Mouse (Mus musculus): ENCODE data around the gene Dhx16. TPM values are rescaled to one million over a fixed set of nuclear protein-coding genes. Genes with fewer than 3 reads are reported as not detected.

Dhx16 gene
- total RNA-seq, 4 experiments from 2014 or later, result 40.6 to 57.8 (median 52.0) TPM

GRCm38 (mm10) chr17:35860831-35861197 lies 18.8 kb upstream of the Dhx16 start:
- no peak for DNase-seq

- DNase-seq, result peak; percentile 81
These were observed 18.3 kb upstream of the Dhx16 start, which contains the start of gene Nrm for GRCm38 (mm10) chr17:35861198-35861857. Nrm (plus strand) TSS chr17:35861318.

- no peak for DNase-seq
These were observed 14.7 kb upstream of the Dhx16 start for GRCm38 (mm10) chr17:35864832-35865353.

DNA sequence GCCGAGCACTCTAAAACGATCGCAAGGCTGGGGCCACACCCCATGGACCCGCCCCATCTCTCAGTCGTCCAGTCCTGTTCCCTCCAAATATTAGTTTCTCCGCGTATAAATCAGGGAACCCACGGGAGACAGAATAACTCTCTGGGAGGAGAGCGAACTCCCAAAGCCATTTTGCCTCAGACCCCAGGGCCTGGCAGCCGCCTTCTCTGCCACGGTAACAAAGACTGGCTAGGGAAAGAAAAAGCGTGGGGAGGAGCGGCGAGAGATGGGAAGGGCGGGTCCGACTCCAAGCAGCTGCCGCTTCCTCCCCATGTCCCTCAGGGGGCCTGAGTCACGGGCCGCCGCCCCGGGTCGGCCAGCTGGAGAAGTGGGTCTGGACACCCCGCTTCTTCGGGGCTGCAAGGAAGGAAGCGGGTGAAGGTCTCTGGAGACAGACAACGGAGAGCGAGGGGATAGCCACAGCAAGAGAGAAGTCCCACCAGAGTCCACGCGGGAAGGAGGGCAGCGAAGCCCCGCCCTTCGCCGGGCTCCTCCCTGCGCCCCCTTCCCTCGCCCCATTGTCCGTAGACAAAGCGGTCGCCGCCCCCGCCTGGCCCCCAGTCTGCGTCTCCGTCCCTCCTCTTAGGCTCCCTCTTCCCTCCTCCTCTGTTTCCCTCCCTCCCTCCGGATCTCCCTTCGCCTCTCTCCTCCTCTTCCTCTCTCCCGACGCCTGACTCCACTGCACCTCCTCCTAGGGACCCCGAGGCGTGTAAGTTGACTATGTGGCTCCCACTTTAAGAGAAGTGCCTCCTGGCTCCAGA lies 13.9 kb upstream of the Dhx16 start, which contains the start of gene Ppp1r18:
Ppp1r18 (plus strand) TSS at position 113 of the 800 bp plus-strand sequence.
- no peak for DNase-seq

- peak; percentile 64 for DNase-seq
These were observed 13.3 kb upstream of the Dhx16 start for GRCm38 (mm10) chr17:35866281-35866831.

DNA sequence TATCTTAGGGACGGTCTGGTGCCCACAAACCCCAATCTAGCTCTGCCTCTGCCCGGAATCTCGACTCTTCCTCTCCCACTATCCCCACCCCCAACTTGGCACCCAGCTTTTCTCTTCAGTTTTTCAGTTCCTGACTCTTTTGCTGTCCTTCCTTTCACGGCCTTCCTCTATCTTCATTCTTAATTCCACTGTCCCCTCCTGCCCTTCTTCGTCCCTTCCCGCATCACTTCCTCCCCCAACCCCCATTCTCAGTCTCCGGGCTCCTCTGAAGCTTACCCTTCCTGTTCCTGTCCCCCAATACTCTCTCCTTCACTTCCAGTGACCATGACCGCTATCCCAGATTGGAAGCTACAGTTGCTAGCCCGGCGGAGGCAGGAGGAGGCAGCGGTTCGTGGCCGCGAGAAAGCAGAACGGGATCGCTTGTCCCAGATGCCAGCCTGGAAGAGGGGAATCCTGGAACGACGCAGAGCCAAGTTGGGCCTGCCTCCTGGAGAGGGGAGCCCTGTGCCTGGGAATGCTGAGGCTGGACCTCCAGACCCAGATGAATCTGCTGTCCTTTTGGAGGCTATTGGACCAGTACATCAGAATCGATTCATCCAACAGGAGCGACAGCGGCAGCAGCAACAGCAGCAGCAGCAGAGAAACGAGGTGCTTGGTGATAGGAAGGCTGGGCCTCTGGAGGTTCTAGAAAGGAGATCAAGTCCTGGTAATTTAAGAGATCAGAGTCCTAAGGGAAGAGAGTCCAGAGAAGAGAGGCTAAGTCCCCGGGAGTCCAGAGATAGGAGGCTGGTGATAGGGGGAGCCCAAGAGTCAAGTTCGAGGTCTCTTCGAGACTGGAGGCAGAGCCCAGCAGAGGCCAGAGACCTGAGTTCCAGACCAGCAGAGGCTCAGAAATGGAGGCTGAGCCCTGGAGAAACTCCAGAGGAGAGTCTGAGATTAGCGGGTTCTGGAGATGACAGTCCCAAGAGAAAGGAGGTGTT lies 12.4 kb upstream of the Dhx16 start:
- DNase-seq, result no peak

DNA sequence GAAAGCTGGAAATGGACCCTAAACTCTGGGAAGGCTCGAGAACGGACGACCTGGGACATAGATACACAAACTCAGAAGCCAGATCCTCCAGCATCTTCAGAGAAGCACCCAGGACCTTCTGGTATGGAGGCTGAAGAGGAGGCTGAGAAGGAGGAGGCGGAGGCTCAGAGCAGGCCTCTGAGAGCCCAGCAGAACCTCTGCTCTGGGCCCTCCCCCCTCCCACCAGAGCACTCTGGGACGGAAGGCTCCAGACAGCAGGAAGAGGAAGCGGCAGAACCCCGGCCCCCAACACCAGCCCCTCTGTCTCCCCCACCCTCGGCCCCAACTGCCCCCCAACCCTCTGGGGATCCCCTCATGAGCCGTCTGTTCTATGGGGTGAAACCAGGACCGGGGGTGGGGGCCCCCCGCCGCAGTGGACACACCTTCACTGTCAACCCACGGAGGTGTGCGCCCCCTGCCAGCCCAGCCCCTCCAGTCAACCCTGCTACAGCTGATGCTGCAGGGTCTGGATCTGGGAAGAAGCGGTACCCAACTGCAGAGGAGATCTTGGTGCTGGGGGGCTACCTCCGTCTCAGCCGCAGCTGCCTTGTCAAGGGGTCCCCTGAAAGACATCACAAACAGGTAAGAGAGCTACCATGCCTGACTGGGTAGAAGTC lies 11.3 kb upstream of the Dhx16 start:
- DNase-seq, result no peak

GRCm38 (mm10) chr17:35868961-35869345 lies 10.7 kb upstream of the Dhx16 start:
- no peak for DNase-seq

DNA sequence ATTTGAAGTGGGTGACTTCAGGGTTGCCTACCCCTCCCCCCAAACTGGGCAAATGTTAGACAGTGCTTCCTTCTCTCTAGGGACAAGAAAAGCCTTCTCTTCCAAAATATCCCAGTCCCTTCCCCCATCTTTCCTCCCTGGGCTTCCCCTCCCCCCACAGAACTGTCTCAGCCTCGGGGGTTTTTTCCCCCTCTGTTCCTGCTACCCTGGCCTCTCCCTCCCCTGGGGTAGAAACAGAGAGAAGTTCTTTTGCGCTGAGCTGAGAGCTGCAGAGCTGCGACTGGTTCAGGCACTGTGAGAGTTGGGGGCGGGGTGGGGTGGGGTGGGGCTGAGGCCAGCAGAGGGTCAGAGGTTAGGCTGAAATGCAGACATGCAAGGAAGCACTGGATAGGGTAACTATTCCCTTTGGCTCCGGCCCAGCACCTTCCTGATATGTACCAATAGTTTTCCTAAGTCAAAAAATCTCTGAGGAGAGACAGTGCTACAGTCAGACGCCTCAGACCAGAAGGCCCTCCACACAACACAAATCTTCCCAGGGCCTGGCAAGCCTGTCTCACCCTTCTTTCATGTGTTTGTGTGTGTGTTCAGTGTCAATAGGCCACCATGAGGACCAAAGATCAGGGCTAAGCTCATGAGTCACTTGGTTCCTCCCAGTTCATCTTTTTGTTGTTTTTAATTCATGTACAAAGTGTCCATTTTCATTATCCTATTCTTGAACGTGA lies 10.1 kb upstream of the Dhx16 start:
- peak; percentile 50 for DNase-seq

DNA sequence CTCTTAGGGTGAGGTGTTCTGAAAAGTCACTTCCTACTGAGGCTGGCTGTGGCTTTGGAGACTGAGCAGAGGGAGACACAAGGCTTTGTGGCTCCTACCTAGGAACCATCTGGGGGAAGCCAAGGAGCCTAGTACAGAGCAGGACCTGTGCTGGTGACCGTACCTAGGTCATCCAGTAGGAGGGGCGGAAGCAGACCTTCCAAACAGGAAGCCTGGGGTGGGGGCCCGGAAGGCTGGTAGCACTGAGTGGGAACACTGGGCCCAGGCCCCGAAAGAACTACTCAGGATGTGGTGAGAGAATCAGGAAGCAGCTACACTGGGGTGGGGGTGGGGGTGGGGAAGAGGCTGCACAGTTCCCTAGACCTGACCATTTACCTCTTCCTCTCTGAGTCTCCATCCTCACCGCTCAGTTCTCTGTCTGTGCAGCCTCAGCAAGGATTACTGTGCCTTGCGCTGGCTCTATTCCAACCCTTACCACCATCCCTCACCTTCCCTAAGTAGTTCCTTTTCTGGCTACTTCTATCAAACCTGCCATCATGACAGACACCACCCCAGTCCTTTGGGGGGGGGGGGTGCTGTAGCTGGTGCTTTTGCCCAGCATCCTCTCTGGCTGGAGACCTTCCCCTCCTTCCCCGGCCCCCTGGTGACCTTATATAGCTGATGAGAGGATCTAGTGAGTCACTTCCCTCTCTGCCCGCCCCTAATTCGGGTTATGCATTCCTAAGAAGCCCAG lies 9.3 kb upstream of the Dhx16 start:
- peak; percentile 76 for DNase-seq

GRCm38 (mm10) chr17:35870884-35871696 lies 8.5 kb upstream of the Dhx16 start:
- no peak for DNase-seq

DNA sequence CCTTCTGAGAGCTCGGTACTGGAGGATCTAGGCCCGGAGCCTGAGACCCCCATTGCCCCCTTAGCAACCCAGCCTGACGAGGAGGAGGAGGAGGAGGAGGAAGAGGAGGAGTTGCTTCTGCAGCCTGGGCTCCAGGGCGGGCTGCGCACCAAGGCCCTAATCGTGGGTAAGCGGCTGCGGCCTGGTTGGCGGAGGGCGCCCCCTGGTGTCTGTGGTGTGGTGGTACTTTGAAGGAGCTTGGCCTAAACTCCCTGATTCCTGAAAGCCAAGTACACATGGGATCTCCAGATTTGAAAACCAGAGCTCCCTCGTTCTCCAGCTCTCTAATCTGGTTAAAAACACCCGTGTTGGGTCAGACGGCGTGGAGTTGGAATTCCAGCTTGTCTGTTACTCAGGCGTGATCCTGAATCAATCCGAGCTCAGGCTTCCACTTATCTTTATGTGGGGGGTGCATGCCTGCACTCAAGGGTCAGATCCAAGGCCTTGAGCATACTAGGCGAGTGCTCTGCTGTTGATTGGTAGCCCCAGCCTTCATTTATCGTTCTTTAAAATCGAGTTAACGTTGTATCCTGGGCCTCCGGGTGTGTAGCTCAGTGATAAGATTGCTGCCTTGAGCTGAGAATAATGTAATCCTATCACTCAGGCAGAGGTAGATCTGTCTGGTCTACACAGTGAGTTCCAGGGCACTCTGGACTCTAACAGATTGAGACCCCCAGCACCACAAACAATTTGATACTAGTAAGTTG lies 5.7 kb upstream of the Dhx16 start:
- peak; percentile 77 for DNase-seq

DNA sequence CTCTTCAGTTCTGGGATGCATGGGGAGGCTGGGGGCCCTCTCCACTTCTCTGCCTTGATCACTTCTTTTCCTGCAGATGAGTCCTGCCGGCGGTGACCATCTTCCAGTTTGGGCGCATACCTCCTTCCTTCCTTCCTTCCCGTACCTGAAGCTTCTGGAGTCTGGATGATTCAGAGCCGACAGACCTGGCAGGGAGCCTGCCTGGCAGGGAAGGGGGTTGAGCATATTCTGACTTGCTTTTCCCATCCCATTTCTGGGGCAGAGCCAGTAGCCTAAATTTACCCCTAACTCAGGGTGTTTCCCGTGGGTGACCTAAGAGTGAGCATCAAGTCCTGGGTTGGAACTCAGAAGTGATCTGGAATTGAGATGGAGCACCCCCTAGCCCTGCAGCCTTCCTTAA lies 4.9 kb upstream of the Dhx16 start:
- DNase-seq, result no peak

DNA sequence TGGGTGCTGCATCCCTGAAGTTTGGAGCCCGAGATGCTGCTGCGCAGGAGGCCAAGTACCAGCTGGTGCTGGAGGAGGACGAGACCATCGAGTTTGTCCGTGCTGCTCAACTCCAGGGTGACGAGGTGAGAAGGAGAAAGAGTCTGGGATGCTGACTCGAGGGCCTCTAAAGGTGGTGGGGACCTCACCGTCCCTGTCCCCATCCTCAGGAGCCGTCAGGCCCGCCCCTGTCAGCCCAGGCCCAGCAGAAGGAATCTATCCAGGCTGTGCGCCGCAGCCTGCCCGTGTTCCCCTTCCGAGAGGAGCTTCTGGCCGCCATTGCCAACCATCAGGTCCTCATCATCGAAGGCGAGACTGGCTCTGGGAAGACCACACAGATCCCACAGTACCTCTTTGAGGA lies 3.3 kb downstream of the Dhx16 start:
- no peak for DNase-seq

DNA sequence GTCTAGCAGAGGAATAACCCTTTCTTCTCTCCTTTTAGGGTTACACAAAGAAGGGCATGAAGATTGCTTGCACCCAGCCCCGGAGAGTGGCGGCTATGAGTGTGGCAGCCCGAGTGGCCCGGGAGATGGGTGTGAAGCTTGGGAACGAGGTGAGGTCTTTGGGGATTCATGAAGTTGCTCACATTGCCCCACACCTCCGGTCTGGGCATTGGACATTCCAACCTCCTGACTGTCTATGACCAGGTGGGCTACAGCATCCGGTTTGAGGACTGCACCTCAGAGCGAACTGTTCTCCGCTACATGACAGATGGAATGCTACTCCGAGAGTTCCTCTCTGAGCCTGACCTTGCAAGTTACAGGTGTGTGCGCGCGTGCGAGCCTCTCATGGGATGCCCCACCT lies 4.2 kb downstream of the Dhx16 start:
- DNase-seq, result no peak

DNA sequence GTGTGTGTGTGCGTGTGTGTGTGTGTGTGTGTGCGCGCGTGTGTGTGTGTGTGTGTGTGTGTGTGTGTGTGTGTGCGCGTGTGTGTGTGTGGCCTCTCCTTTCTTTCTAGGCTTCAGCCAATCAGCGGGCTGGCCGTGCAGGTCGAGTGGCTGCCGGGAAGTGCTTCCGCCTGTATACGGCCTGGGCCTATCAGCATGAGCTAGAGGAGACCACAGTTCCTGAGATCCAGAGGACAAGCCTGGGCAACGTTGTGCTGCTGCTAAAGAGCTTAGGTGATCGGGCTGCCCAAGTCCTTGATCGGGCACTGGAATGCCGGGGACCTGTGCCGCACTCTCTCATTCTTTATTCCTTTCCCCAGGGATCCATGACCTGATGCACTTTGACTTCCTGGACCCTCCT lies 8.1 kb downstream of the Dhx16 start:
- no peak for DNase-seq

- DNase-seq, result peak; percentile 86
These were observed 17.4 kb downstream of the Dhx16 start, which contains the start of gene 2310061I04Rik for GRCm38 (mm10) chr17:35896781-35897643. 2310061I04Rik (minus strand) TSS chr17:35897431.
